9 mouse cellular contexts compared by ENCODE assay signal in genomic region chr11:117091845-117092244, GRCm38 (mm10). TPM values are rescaled to one million over a fixed set of nuclear protein-coding genes. Genes with fewer than 3 reads are reported as not detected.
DNase-seq lines count a peak whose midpoint lies in the region; ATAC-seq lines count a peak whose summit lies in the region.
"Had no signal": no experiment of that assay in that cellular context is flagged by ENCODE, and none has a peak within 500 bp of the region (broad histone marks: within the 10 kb centered on the region; RNA-seq: fewer than 3 reads in every experiment).

No protein-coding gene starts in this region.

- no peak overlapping the region for H3K4me3 ChIP-seq in forebrain, embryonic 11.5 days (ENCODE audit: low read depth, low read length)
- H3K4me3 ChIP-seq in forebrain, embryonic 15.5 days, result no peak overlapping the region
- H3K4me3 ChIP-seq in heart, embryonic 14.5 days (ENCODE audit: control insufficient read depth in 1 of 2, insufficient read depth in 1 of 2, low read depth in 1 of 2, low read length in 2 of 2), result no peak overlapping the region
- peak overlapping the region; percentile 22 for H3K4me3 ChIP-seq in kidney, embryonic 16.5 days (ENCODE audit: low read length)
- H3K4me3 ChIP-seq in midbrain, embryonic 13.5 days (replicated peaks), result no peak overlapping the region
- H3K4me3 ChIP-seq: erythroblast, embryonic 14.5 days had no signal

- H3K36me3 ChIP-seq in forebrain, embryonic 11.5 days (ENCODE audit: control insufficient read depth, insufficient read depth, low read length), result no peaks in the 10 kb centered on the region
- H3K36me3 ChIP-seq in forebrain, embryonic 15.5 days, result no peaks in the 10 kb centered on the region
- H3K36me3 ChIP-seq in heart, embryonic 14.5 days (ENCODE audit: control insufficient read depth, insufficient read depth, low read length), result no peaks in the 10 kb centered on the region
- no peaks in the 10 kb centered on the region for H3K36me3 ChIP-seq in kidney, embryonic 16.5 days (ENCODE audit: insufficient read depth, low read length)
- H3K36me3 ChIP-seq in midbrain, embryonic 13.5 days, result no peaks in the 10 kb centered on the region

- H3K4me1 ChIP-seq in forebrain, embryonic 11.5 days (replicated peaks; ENCODE audit: control insufficient read depth, insufficient read depth, low read length), result peaks cover 5% of the 10 kb centered on the region; the same call in 1 of the 2 replicates
- peaks cover 7% of the 10 kb centered on the region for H3K4me1 ChIP-seq in forebrain, embryonic 15.5 days
- H3K4me1 ChIP-seq in heart, embryonic 14.5 days (ENCODE audit: control insufficient read depth in 2 of 2, insufficient read depth in 2 of 2, low read length in 2 of 2), result peaks cover 40 to 54% of the 10 kb centered on the region in 2 experiments
- peaks cover 26% of the 10 kb centered on the region for H3K4me1 ChIP-seq in kidney, embryonic 16.5 days (ENCODE audit: insufficient read depth, low read length)
- H3K4me1 ChIP-seq in midbrain, embryonic 13.5 days (replicated peaks), result peaks cover 20% of the 10 kb centered on the region

- 8% methylated on average over 22 of the region's 22 CpGs for WGBS in forebrain, embryonic 11.5 days
- WGBS in forebrain, embryonic 15.5 days, result 13% methylated on average over 22 of the region's 22 CpGs
- WGBS in heart, embryonic 14.5 days, result 14% methylated on average over 22 of the region's 22 CpGs
- 3% methylated on average over 22 of the region's 22 CpGs for WGBS in kidney, embryonic 16.5 days
- WGBS in midbrain, embryonic 13.5 days, result 9% methylated on average over 22 of the region's 22 CpGs

- peak overlapping the region; percentile 36 for H3K9ac ChIP-seq in forebrain, embryonic 11.5 days (ENCODE audit: low read length)
- H3K9ac ChIP-seq in forebrain, embryonic 15.5 days (replicated peaks), result no peak overlapping the region; the same call in 1 of the 2 replicates
- H3K9ac ChIP-seq in heart, embryonic 14.5 days (ENCODE audit: low read length), result peak overlapping the region; percentile 64
- H3K9ac ChIP-seq in kidney, embryonic 16.5 days (replicated peaks; ENCODE audit: low read length), result peak overlapping the region; percentile 56
- 0 out of 2 replicates have a peak overlapping the region, but pooled peaks have one; percentile 20 for H3K9ac ChIP-seq in midbrain, embryonic 13.5 days (replicated peaks)

- peak overlapping the region; percentile 3; the same call in 1 of the 2 replicates for H3K4me2 ChIP-seq in forebrain, embryonic 11.5 days (ENCODE audit: low read depth, low read length, severe bottlenecking)
- no peak overlapping the region; the same call in 1 of the 2 replicates for H3K4me2 ChIP-seq in forebrain, embryonic 15.5 days (replicated peaks)
- peak overlapping the region; percentile 42 for H3K4me2 ChIP-seq in heart, embryonic 14.5 days (ENCODE audit: low read length)
- peak overlapping the region; percentile 47 for H3K4me2 ChIP-seq in kidney, embryonic 16.5 days (replicated peaks; ENCODE audit: low read depth, low read length)
- peak overlapping the region; percentile 25 for H3K4me2 ChIP-seq in midbrain, embryonic 13.5 days (replicated peaks)

- H3K27ac ChIP-seq in forebrain, embryonic 11.5 days (ENCODE audit: low read depth, low read length), result no peak overlapping the region
- H3K27ac ChIP-seq in forebrain, embryonic 15.5 days (replicated peaks), result no peak overlapping the region
- peak overlapping the region; percentile 36 to 69 for H3K27ac ChIP-seq in heart, embryonic 14.5 days (replicated peaks in 1 of 2; ENCODE audit: control insufficient read depth in 1 of 2, insufficient read depth in 1 of 2, low read depth in 2 of 2, low read length in 2 of 2)
- H3K27ac ChIP-seq in kidney, embryonic 16.5 days (ENCODE audit: low read length), result peak overlapping the region; percentile 88
- no peak overlapping the region for H3K27ac ChIP-seq in midbrain, embryonic 13.5 days

- no peaks in the 10 kb centered on the region for H3K27me3 ChIP-seq in forebrain, embryonic 11.5 days (ENCODE audit: control insufficient read depth, insufficient read depth, low read length)
- no peaks in the 10 kb centered on the region for H3K27me3 ChIP-seq in forebrain, embryonic 15.5 days
- H3K27me3 ChIP-seq in heart, embryonic 14.5 days (ENCODE audit: control insufficient read depth, insufficient read depth, low read length), result no peaks in the 10 kb centered on the region
- H3K27me3 ChIP-seq in kidney, embryonic 16.5 days (ENCODE audit: insufficient read depth, low read length), result no peaks in the 10 kb centered on the region
- no peaks in the 10 kb centered on the region for H3K27me3 ChIP-seq in midbrain, embryonic 13.5 days

- no peak for DNase-seq in forebrain, embryonic 11.5 days (ENCODE audit: low spot score)
- no peak for DNase-seq in frontal cortex, adult 2 months (ENCODE audit: extremely low spot score in 1 of 2, low spot score in 1 of 2)
- DNase-seq in adrenal gland, postnatal 10 days, result no peak

- no peaks in the 10 kb centered on the region for H3K9me3 ChIP-seq in forebrain, embryonic 11.5 days (ENCODE audit: control insufficient read depth, low read length)
- no peaks in the 10 kb centered on the region for H3K9me3 ChIP-seq in forebrain, embryonic 15.5 days
- H3K9me3 ChIP-seq in heart, embryonic 14.5 days (ENCODE audit: control insufficient read depth, low read length), result no peaks in the 10 kb centered on the region
- no peaks in the 10 kb centered on the region for H3K9me3 ChIP-seq in kidney, embryonic 16.5 days (ENCODE audit: low read length)
- no peaks in the 10 kb centered on the region for H3K9me3 ChIP-seq in midbrain, embryonic 13.5 days

- no peak for ATAC-seq in forebrain, embryonic 11.5 days (replicated peaks; ENCODE audit: low FRiP score)
- ATAC-seq in forebrain, embryonic 15.5 days (replicated peaks), result no peak
- no peak for ATAC-seq in heart, embryonic 14.5 days (ENCODE audit: insufficient number of reproducible peaks, insufficient read depth, low FRiP score, low read depth)
- ATAC-seq in kidney, embryonic 16.5 days (ENCODE audit: low FRiP score, low TSS enrichment), result peak; percentile 87
- no peak for ATAC-seq in midbrain, embryonic 13.5 days
- no peak for ATAC-seq in cerebellum, adult (ENCODE audit: insufficient number of reproducible peaks, low FRiP score, low TSS enrichment)

RNA-seq across cellular contexts. Expression of gene Sec14l1, which starts 23.1 kb away (rescaled TPM):
- 36.8 and 40.6 TPM in 2 replicates for polyA plus RNA-seq in forebrain, embryonic 11.5 days (2014; fragmentation: Nextera tagmentation; extraction: Ambion mirVana)
- 69.4 and 76.8 TPM in 2 replicates for polyA plus RNA-seq in forebrain, embryonic 15.5 days (2015; fragmentation: Nextera tagmentation; extraction: Ambion mirVana)
- 33.2 and 34.2 TPM in 2 replicates for polyA plus RNA-seq in heart, embryonic 14.5 days (2014; fragmentation: Nextera tagmentation; extraction: Ambion mirVana)
- polyA plus RNA-seq in kidney, embryonic 16.5 days (2015; fragmentation: Nextera tagmentation; extraction: Ambion mirVana), result 91.5 and 92.9 TPM in 2 replicates
- 62.4 and 67.0 TPM in 2 replicates for polyA plus RNA-seq in midbrain, embryonic 13.5 days (2015; fragmentation: Nextera tagmentation; extraction: Ambion mirVana)
- 214 and 229 TPM in 2 replicates for polyA plus RNA-seq in frontal cortex, adult 2 months (2012; rRNA removed)
- total RNA-seq in adrenal gland, postnatal 10 days (2021), result 100 to 1,000 TPM; 101 to 113 TPM

Comparison
In these comparisons a context has a peak if more than half of its experiments do, and no peak if none do; other contexts are left out.
1. H3K27ac ChIP-seq: peak in heart, embryonic 14.5 days (2 of 2) and kidney, embryonic 16.5 days (single experiment); none in forebrain, embryonic 11.5 days (single experiment), forebrain, embryonic 15.5 days (single experiment) and midbrain, embryonic 13.5 days (single experiment).